Mouse (Mus musculus) G1E (cell line): Measurements from ENCODE around the gene Rora. TPM values are rescaled to one million over a fixed set of nuclear protein-coding genes. Genes with fewer than 3 reads are reported as not detected.

Experiments used
- ATAC-seq: 2 replicates; pipeline ENCODE4 v1.8.0; 2016; ENCODE audit warnings: mild to moderate bottlenecking; ENCODE audit not compliant: insufficient number of reproducible peaks, poor library complexity, low FRiP score, severe bottlenecking; ENCODE audit errors: extremely low read depth
- DNase-seq: peaks from one replicate; pipeline ENCODE4 v3.0.0; 2012; ENCODE audit warnings: low spot score
- H3K27me3 ChIP-seq: 2 replicates; pipeline ENCODE4 v1.6.1; 2012; ENCODE audit warnings: mild to moderate bottlenecking, low read length, inconsistent platforms; ENCODE audit not compliant: insufficient read depth
- H3K36me3 ChIP-seq: replicated peaks from 2 replicates; pipeline ENCODE3; 2012; ENCODE audit warnings: mild to moderate bottlenecking, inconsistent platforms
- H3K4me1 ChIP-seq: 2 replicates; pipeline ENCODE4 v1.6.1; 2012; ENCODE audit warnings: low read depth, low read length, inconsistent platforms, mixed read lengths; ENCODE audit not compliant: insufficient read depth
- H3K4me3 ChIP-seq: 2 replicates; pipeline ENCODE4 v1.5.1; 2012; ENCODE audit warnings: low read depth, mild to moderate bottlenecking, inconsistent platforms, low read length, moderate library complexity, mixed read lengths
- H3K9me3 ChIP-seq: replicated peaks from 2 replicates; pipeline ENCODE4 v1.6.1; 2012; ENCODE audit warnings: inconsistent platforms
- CTCF ChIP-seq: IDR thresholded peaks from 2 replicates; pipeline ENCODE4 v1.5.1; 2012; ENCODE audit warnings: low read depth, low read length, inconsistent platforms, mixed read lengths
- GATA1 ChIP-seq: IDR thresholded peaks from 2 replicates; pipeline ENCODE4 v1.6.1; 2012; ENCODE audit warnings: borderline replicate concordance, low read length, inconsistent platforms, mixed read lengths
- GATA2 ChIP-seq: IDR thresholded peaks from 2 replicates; pipeline ENCODE4 v1.6.1; 2012; ENCODE audit warnings: low read depth, low read length, inconsistent platforms, borderline replicate concordance
- POLR2AphosphoS5 ChIP-seq: IDR thresholded peaks from 2 replicates; pipeline ENCODE4 v1.6.1; 2012; ENCODE audit warnings: low read depth, low read length, inconsistent platforms; ENCODE audit not compliant: insufficient replicate concordance
- TAL1 ChIP-seq: conservative IDR thresholded peaks from 2 replicates; pipeline ENCODE4 v1.6.1; 2012; ENCODE audit warnings: low read depth, low read length, inconsistent platforms, mixed read lengths
- polyA plus RNA-seq: library from polyadenylated mRNA; stranded (reverse); fragments of >175 nt; gene quantifications from 2 replicates; pipeline ENCODE4 v1.2.3, GENCODE M21; 2012
- total RNA-seq, 2 experiments: library from RNA; stranded (forward) in 1 of 2; stranded (reverse) in 1 of 2; fragments of 200-1000 nt in 1 of 2; fragments of >200 nt in 1 of 2; fragmentation: Nextera tagmentation in 1 of 2; gene quantifications; 2 replicates each; pipeline ENCODE4 v1.2.3; 2014 to 2017

Gene Rora
- total and polyA plus RNA-seq, 3 experiments, result 0.11 TPM; not detected in 2

GRCm38 (mm10) chr9:68783246-68783645, 129.7 kb downstream of the Rora start:
- ATAC-seq (no peak), DNase-seq (no peak)
- Histone ChIP-seq H3K27me3 (no peaks in the 10 kb centered on the region), H3K9me3 (peaks cover 52% of the 10 kb centered on the region), H3K4me3 (no peak overlapping the region), H3K4me1 (no peaks in the 10 kb centered on the region), H3K36me3 (no peaks in the 10 kb centered on the region)
- no peak for TF ChIP-seq TAL1
- no peak for TF ChIP-seq GATA1
- no peak for TF ChIP-seq CTCF
- TF ChIP-seq POLR2AphosphoS5, result no peak
- no peak for TF ChIP-seq GATA2

- TF ChIP-seq CTCF (no peak), GATA2 (no peak), TAL1 (no peak), POLR2AphosphoS5 (no peak)
- peaks cover 41% of the 10 kb centered on the region for H3K9me3 ChIP-seq
- no peak overlapping the region for H3K4me3 ChIP-seq
- no peak for ATAC-seq
- H3K27me3 ChIP-seq, result no peaks in the 10 kb centered on the region
- DNase-seq, result no peak
- no peaks in the 10 kb centered on the region for H3K36me3 ChIP-seq
- no peaks in the 10 kb centered on the region for H3K4me1 ChIP-seq
Measured at GRCm38 (mm10) chr9:68786614-68787293, 133.2 kb downstream of the Rora start.

- Histone ChIP-seq H3K9me3 (peaks cover 41% of the 10 kb centered on the region), H3K27me3 (no peaks in the 10 kb centered on the region), H3K4me3 (no peak overlapping the region), H3K36me3 (no peaks in the 10 kb centered on the region), H3K4me1 (no peaks in the 10 kb centered on the region)
- DNase-seq (no peak), ATAC-seq (no peak)
- TF ChIP-seq GATA2 (no peak), TAL1 (no peak), CTCF (no peak), GATA1 (no peak)
Measured at GRCm38 (mm10) chr9:68787665-68788064, 134.1 kb downstream of the Rora start.

- DNase-seq (no peak), ATAC-seq (no peak)
- Histone ChIP-seq H3K9me3 (peaks cover 41% of the 10 kb centered on the region), H3K36me3 (no peaks in the 10 kb centered on the region), H3K27me3 (no peaks in the 10 kb centered on the region), H3K4me3 (no peak overlapping the region), H3K4me1 (no peaks in the 10 kb centered on the region)
- TF ChIP-seq TAL1 (no peak), GATA2 (no peak)
Measured at GRCm38 (mm10) chr9:68790922-68791321, 137.3 kb downstream of the Rora start.

- DNase-seq (no peak), ATAC-seq (no peak)
- no peaks in the 10 kb centered on the region for H3K27me3 ChIP-seq
- no peak for TF ChIP-seq GATA1
- no peak for TF ChIP-seq GATA2
- TF ChIP-seq TAL1, result no peak
- H3K4me3 ChIP-seq, result no peak overlapping the region
- no peaks in the 10 kb centered on the region for H3K4me1 ChIP-seq
- no peaks in the 10 kb centered on the region for H3K36me3 ChIP-seq
- peaks cover 48% of the 10 kb centered on the region for H3K9me3 ChIP-seq
Measured at GRCm38 (mm10) chr9:68791982-68792540, 138.5 kb downstream of the Rora start.

- H3K36me3 ChIP-seq, result no peaks in the 10 kb centered on the region
- no peak for DNase-seq
- no peak for TF ChIP-seq POLR2AphosphoS5
- no peak for TF ChIP-seq TAL1
- TF ChIP-seq GATA1, result no peak
- no peak for TF ChIP-seq GATA2
- TF ChIP-seq CTCF, result no peak
- H3K4me1 ChIP-seq, result no peaks in the 10 kb centered on the region
- H3K27me3 ChIP-seq, result no peaks in the 10 kb centered on the region
- no peak for ATAC-seq
- H3K4me3 ChIP-seq, result no peak overlapping the region
- peaks cover 58% of the 10 kb centered on the region for H3K9me3 ChIP-seq
Measured at GRCm38 (mm10) chr9:68795314-68795713, 141.7 kb downstream of the Rora start.

- no peaks in the 10 kb centered on the region for H3K36me3 ChIP-seq
- peaks cover 62% of the 10 kb centered on the region for H3K9me3 ChIP-seq
- DNase-seq, result no peak
- no peaks in the 10 kb centered on the region for H3K27me3 ChIP-seq
- no peak overlapping the region for H3K4me3 ChIP-seq
- TF ChIP-seq GATA1 (no peak), GATA2 (no peak), POLR2AphosphoS5 (no peak), CTCF (no peak), TAL1 (no peak)
- H3K4me1 ChIP-seq, result no peaks in the 10 kb centered on the region
- no peak for ATAC-seq
Measured at GRCm38 (mm10) chr9:68798221-68798620, 144.6 kb downstream of the Rora start.
